Mouse (Mus musculus) left cerebral cortex, adult 18-20 months (tissue): ENCODE results near the gene Bdh1. TPM values are rescaled to one million over a fixed set of nuclear protein-coding genes. Genes with fewer than 3 reads are reported as not detected.
"Not testable (repeated sequence)": the region's sequence is repeated elsewhere in the genome, so short reads cannot be mapped to it uniquely, and the experiment has no call there.

Source experiments
- DNase-seq, 2 experiments: peaks; one replicate each; pipeline ENCODE4 v3.0.0; 2021 to 2022; ENCODE audit warnings: low spot score in 2 of 2, mixed read lengths in 1 of 2
- total RNA-seq, 2 experiments: library from RNA; stranded (reverse); gene quantifications; 2 replicates each; pipeline ENCODE4 v1.2.3; 2021

The Bdh1 gene
- total RNA-seq, 2 experiments from 2014 or later: 91.8 to 98.9 TPM

DNA sequence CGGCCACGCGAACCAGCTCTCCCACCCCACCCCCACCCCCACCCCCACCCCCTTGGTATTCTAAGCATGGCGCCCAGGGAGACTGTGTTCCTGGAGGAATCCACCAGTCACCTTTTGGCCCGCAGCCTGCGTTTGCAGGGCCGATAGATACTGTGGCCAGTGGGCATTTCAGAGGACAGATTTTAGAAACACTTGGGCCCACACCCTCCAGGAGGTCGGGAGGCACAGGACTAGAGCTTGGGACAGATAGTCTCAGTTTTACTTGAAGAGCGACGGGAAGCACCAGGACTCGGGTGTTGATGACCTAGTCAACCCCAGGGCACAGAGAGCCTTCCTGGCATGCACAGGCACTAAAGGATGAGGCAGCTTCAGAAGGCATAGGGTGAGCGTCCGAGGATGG, 38.4 kb downstream of the Bdh1 start:
- no peak for DNase-seq

DNA sequence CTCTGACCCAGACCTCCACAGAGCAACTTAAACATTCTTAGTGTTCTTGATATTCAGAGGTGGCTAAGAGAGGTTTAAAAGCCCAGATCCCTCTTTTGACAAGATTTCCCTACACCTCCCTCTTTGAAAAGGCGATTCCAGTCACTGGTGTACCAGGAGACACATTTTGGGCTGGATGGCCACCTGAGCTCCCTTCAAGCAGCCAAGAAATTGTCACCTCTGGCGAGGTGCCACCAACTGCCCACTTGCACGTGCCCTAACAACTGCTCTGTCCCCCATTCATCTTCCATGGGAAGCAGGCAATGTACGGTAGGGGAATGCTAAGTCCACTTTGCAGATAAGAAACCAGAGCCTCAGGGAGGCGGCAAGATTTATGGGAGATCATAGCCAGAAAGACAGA, 39.0 kb downstream of the Bdh1 start:
- no peak for DNase-seq

DNA sequence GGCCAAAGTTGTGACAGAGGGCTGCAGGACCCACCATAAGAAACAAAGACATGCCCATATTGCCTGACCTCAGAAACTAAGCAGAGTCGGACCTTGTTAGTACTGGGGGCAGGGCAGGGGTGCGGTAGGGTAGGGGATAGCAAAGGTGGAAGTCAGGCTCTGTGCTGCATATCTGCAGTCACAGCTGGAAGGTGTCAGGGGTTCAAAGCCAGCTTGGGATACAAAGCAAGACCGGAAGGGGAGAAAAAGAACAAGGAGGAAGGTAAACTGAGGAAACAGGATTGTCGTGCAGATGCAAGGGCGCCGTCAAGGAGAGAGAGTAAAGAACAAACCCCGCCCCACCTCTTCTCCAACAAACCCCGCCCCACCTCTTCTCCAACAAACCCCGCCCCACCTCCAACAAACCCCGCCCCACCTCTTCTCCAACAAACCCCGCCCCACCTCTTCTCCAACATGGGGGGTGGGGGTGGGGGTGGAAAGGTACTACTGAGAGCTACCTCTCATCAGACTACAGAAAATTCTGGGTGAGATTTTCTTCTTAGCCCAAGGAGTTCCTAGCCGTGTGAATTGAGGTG, 40.1 kb downstream of the Bdh1 start:
- DNase-seq: no peak

DNA sequence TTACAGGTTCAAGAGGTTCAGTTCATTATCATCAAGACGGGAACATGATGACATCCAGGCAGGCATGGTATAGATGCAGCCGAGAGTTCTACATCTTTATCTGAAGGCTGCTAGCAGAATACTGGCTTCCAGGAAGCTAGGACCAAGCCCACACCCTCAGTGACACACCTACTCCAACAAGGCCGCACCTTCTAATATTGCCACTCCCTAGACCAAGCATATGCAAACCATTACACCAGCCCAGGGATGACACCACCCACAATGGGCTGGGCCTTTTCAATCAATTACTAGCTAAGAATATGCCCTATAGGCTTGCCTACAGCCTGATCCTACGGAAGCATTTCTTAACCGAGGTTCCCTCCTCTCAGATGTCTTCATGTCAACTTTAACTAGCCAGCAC, 42.9 kb downstream of the Bdh1 start:
- DNase-seq: no peak

DNA sequence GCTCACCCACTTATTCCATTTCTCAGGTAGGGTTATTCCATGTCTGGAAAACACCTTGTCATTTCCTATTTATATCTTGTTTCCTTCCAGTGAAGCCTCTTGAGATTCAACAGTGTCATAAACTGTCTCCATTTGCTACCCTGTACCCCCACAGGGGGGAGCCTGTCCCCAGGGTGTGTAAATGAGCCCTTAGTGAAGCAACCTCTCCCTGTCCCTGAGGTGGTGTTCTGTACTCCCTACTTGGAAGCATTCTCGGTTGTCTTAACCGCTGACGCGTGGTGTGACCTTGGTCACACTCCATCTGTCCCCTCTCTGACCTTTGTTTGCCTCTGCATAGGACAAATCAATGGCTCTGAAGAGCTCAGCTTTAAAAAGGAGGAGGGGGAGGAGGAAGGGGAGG, 43.5 kb downstream of the Bdh1 start:
- peak; percentile 63 for DNase-seq

DNA sequence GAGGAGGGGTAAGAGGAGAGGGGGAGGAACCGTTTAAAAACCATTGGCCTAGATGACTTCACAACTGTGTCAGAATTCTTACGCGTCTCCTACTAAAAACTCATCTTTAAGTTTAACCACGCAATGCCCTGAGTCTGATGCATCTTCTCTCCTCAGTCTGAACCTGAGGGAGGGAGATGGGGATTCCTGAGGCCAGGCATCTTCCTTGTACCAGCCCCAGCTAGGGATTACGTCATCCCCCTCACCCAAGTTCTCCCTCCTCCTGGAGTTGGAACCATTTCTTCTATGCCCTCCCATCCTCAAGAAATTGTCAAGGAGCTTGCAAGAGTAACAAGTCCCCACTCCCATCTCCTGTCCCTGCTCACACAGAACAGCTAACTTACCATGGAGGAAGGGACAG, 44.0 kb downstream of the Bdh1 start:
- no peak for DNase-seq

DNA sequence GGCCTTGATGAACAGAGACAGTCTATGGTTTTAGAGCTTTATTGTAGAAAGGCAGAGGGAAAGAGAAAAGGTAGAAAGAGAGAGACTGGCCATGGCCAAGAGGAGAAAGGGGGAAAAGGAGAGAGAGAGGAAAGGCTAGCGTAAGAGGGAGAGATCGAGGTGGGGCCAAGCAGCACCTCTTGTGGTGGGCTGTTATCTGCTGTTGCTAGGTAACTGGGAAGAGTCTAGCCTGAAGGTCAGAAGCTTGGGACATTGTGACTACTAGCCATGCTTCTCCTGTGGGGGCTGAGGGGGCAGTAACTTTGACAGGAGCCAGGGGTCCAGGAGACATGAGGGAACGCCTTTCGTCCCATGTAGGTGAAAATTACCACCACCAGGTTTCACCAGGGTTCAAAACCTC, 48.7 kb downstream of the Bdh1 start:
- not testable (repeated sequence) for DNase-seq

DNA sequence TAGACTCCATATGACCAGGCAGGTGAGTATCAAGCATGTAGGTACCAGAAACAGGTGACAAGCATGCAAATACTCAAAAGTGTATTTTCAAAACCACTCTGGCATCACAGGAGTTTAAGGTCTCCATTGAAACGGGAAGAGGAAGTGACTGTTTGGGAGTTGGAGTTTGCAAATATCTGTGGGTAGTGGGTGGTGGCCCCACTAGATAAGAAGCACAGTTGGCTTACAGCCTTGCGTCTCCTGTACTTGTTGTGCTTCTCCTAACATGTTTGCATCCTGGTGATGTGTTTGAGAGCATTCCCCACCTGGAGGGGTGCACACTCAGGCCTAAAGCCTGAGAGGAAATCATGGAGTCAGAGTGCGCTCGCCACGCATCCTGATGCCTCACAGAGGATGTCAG, 49.9 kb downstream of the Bdh1 start:
- DNase-seq: no peak

DNA sequence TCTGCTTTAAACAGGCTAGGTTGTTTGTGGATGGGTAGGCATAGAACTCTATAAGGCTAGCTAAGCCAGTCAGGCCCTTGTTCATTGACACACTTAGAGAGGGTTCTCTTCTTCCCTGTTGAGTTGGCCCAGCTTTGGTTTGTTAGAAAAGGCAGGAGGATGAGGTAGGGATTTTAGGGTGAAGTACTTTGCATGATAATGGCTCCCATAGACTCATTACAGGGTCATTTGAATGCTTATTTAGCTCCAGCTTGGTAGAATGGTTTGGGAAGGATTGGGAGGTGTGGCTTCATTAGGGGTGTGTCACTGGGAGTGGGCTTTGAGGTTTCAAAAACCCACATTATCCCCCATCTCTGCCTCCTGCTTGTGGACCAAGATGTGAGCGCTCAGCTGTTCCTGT, 51.1 kb downstream of the Bdh1 start:
- no peak for DNase-seq

DNA sequence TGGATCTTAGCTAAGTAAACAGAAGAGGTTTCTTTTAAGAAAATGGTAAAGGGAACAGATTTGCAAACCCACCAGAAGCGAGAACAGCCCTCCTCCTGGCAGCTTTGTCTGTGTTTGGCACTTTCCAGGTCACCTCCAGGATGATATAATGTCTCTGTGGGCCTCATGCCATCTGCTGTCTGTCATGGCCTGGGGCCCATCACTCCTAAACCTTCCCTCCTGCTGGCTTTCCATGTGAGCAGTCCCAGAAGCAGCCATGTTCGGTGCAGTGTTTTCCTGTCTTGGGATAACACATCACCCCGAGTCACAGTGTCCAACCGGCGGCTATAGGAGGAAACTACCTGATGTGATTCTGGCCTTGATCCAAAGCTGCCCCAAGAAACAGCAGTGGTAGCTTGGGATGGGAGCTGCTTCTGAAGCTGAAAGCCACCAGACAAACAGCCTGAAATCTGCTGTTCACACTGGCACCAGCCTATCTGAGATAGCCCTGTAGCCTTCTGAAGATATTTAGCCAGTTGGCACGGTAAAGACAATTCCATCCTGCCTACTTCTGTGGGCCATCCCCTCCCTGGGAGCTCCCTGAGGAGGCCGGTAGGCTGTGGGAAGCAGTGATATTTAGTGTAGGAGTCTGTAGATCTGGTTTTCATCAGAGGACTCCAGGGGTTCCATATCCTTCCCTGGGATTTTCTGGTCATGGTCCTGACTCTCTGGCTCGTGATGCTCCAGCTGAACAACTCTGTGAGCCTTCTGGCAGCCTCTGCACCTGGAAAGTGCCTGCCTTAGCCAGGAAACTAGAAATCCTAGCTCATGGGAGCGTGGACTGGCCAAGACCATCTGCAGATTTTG, 53.3 kb downstream of the Bdh1 start:
- no peak for DNase-seq

DNA sequence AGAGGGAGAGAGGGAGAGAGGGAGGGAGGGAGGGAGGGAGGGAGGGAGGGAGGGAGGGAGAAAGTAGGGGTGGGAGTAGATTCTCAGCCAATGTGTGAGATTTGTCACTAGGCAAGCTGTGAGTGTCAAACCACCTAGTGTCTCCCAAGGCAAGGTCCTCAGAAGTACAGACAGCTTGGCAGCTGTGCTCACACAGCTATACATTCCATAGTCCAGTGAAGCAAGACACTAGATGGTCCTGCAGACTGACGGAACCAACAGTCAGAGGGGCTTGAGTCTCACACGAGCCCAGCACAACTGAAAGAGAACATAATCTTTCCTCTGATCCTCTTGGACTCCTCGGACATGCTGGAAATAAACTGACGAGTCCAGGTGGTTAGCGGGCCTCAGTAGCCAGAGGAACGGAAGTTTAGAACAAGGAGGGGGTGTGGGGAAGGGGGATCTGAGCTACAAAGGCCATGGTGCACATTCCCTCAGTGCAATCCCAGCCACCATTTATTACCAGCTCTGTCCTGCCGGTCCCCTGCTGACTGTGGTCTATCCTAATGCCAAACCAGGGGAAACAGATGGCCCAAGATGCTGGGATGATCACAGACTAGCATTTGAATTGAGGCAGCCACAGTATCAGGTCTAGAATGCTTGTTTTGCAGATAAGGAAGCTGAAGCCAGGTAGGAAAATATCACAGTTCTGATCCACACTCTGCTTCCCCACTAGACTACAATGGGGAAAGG, 55.0 kb downstream of the Bdh1 start:
- no peak for DNase-seq

DNA sequence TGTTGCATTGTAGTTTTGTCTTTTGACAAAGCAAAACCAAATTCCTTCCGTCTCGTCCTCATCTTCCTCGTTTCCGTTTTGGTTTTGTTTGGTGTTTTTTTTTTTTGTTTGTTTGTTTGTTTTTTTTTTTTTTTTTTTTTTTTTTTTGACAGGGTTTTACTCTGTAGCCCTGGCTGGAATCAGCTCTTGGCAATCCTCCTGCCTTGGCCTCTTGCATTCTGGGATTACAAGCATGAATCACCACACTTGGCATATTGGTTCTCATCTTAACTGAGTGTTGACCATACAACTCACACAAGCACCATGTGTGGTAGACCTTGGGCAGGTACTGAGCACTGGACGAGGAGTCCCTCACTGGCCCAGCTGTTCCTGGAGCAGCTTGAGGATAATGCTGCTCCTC, 63.3 kb downstream of the Bdh1 start:
- no peak for DNase-seq

DNA sequence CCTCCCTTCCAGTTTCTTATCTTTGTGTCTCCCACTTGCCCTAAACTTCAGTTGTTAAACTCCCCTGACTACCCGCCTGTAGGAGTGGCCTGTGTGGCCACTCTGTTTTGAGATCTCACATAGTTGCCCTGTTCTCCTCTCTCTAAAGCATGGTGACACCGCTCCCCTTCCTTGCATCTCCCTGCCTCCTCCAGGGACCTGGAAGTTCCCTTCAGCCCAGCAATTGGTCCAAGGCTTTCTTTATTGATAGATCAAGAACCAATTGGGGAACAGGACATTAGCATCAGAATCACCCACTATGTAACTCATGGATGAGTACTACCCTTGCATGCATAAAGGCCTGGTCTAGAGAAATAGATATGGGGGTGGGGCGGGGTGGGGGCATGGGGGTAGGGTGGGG, 65.2 kb downstream of the Bdh1 start:
- no peak for DNase-seq

DNA sequence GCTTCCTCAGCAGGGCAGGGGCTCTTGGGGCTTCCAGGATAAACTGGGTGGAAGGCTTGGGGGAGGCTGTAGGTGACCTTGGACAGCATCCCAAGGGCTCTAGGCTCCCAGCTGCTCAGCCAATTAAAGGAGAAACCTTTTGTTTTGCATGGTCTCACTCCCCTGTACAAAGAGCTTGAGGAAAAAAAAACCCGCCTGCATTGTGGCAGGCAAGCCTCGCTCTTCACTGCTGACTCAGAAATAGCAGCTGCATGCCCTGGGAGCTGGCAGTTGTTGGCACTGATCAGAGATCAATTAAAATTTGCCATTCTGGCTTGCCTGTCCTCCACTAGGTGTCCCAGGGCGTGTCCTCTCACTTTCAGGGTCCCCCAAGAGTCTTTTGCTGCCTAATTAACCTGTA, 67.0 kb downstream of the Bdh1 start:
- no peak for DNase-seq

DNA sequence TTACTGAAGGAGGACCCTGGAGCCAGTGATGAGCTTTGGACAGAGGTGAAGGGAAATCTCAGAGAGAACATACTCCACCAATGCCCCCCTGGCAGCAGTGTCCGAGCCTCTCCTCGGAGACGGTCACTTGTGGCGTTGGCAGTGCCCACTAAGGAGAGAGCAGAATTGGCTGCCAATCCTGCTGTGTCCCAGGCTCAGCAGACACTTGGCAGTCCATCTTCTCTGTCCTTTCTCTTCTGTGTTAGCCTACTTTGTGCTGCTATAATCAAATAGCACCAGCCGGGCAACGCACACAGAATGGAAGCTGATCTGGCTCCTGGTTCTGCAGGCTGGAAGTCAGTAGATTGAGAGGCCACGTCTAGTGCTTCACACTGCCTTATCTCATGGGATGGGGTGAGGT, 68.9 kb downstream of the Bdh1 start:
- DNase-seq: no peak

DNA sequence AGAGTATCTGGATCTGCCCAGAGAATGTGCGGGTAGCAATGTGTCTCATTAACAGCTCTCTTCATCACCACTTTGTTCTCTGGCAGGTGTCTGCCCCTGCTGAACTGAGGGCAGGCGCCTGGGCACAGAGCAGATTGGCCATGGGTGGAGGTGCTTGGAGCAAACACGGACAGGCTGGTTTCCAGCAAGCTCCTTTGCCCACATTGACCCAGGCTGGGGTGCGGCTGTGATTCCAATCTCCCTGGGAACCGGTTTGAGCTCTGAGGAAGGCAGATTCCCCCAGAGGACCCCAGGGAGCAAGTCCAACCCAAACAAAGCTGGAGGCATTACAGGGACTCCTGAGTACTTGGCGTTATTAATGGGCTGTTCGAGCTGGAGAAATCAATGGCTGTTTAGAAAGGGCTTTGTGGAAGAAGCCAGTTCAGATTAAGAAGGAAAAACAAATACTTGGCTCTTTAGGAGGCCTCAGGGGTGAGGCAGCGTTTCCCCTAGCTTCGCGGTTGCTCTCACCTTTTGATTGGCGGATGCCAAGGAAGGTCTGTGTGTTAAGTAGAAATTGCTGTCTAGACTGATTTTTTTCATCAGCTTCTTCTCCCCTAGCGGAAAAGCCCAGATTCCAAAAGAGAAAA, 71.0 kb downstream of the Bdh1 start:
- no peak for DNase-seq

DNA sequence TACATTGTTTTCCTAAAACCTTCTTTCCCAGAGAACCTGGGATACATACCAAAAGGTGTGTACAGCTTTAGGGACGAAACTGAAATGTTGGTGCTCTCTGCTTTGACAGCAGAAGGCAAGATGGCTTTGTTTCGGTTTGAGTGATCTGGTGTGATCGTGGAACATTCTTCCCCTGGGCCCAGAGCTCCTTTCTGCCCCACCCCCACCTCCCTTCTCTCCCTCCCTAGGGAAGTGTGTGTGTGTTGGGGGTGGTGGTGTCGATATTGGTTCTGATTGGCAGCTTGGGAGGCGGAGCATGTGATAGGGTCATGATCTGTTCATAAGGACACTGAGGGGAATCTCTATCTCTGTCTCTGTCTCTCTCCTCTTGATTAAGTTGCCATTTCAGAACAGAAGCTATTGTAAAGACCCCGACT, 71.5 kb downstream of the Bdh1 start:
- no peak for DNase-seq

DNA sequence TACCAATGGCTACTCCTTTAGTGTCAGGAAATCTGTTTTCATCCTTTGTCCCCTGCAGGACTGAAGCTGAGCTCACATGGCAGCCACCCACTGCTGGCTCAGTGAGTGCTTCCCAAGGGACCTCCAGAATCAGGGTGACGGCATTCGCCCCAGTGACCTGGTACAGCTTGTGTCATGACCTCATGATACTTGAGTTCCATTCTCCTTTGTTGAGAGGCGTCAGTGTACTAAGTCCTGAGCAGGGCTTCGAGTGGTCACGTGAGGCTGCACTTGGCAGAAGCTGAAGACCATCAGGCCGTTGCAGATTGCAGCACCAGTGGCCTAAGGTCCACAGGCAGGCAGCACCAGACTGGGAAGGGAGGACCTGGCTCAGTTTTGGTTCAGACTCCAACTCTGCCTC, 71.9 kb downstream of the Bdh1 start:
- DNase-seq: peak in 1 of 2 experiments; percentile 27

DNA sequence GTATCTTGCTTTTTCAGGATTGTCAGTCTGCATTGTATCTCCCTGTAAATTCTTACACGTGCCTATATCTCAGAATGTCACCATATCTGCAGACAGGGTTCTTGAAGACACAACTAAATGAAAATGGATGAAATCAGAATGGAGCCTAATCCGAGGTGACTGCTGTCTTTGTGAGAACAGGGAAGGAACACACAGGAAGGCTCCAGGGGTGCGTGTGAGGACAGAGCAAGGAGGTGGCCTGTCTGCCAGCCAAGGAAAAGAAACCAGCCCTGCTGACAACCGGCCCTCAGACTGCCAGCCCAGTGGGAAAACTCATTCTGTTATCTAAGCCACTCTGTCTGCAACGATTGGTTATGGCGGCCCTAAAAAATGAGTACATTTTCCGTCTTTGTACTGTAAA, 73.3 kb downstream of the Bdh1 start:
- DNase-seq: no peak

DNA sequence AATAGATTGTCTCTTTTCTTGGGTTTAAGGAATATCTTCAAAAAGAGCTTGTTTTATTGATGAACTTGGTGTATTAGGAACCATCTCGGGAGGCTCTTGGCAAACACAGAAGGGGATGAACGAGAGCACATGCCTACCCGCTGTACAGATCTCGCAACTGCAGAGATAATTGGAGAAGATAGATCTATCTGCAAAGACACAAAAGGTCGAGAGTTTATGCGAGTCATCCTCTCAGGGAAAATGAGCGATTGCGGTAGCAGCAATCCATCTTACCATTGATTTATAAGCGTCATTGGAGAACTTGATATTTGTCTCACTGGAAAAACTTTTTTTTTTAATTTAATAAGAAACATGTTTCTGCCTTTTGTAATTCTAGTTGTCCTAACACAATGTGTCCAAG, 73.7 kb downstream of the Bdh1 start:
- DNase-seq: no peak

DNA sequence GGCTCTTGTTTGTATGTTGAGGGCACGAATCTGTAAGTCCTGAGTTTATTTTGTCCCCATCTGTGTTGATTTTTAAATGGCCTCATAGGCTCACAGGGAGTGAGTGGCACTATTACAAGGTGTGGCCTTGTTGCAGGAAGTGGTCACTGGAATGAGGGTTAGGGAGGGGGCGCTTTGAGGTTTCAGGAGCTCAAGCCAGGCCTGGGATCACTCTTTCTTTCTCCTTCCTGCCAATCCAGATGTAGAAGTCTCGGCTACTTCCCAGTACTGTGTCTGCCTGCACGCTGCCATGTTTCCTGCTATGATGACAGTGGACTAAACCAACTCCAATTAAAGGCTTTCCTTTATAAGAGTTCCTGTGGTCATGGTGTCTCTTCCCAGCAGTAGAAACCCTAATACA, 76.3 kb downstream of the Bdh1 start:
- no peak for DNase-seq

DNA sequence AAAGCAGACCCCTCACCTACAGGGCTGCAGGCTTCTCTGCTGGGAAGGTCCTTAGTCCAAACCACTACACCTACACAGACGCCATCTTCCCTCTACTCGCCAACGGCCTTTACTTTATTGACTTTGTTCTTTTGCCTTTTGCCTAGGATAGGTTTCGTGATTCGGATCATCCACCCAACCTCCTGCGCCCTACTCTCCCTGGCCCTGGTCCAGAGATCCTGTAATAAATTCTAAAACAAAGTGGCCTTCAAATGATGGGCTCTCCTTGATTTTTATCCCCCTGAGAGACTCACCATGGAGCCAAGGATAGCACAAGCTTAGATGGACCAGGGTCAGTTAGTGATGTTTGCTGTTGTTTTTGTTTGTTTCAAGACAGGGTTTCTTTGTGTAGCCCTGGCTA, 76.9 kb downstream of the Bdh1 start:
- DNase-seq: no peak
